Mouse (Mus musculus) fibroblast of lung, adult 2 months (primary cell): ENCODE data around the gene Kif2c.
"Not testable (repeated sequence)": the region's sequence is repeated elsewhere in the genome, so short reads cannot be mapped to it uniquely, and the experiment has no call there.

Source experiments
- DNase-seq: peaks from one replicate; pipeline ENCODE4 v3.0.0-alpha.2; 2011; ENCODE audit warnings: low read depth

Gene Kif2c

DNA sequence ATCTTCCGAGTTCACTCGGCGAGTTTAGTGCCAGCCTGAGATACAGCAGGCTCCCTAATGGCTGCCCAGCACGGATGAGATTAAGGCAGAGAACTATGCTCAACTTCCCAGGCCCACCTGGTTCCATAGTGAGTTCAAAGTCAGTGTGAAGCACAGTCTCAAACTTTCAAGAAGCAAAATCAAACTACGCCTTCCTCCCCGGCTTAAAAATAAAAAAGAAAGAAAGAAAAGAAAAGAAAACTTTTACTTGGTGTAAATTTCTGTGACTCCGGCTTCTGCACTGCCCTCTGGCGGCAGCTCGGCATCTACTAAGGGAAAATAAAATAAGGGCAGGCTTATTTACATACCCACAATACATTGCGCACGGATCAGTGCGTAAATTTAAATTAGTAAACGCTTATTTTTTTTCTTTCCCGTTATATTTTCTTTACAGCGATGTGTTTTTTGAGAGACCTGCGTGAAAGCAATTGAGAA, 7.0 kb upstream of the Kif2c start:
- DNase-seq, result peak; percentile 66

DNA sequence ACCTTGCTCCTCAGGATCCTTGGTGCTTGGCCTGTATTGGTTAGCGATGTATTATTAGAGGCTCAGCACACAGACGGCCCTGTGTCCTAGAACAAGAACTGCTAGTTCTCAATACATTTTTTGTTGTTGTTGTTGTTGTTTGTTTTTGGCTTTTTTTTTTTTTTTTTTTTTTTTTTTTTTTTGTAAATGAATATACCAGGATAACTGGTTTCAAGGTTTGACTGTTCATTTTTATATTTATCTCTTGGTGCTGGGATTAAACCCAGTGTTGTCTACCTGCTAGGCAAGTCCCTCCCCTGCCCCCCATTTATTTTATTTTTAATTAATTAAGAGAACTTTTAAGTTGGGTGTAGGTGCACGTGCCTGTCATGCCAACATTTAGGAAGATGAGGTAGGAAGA, 6.5 kb upstream of the Kif2c start:
- DNase-seq, result no peak

DNA sequence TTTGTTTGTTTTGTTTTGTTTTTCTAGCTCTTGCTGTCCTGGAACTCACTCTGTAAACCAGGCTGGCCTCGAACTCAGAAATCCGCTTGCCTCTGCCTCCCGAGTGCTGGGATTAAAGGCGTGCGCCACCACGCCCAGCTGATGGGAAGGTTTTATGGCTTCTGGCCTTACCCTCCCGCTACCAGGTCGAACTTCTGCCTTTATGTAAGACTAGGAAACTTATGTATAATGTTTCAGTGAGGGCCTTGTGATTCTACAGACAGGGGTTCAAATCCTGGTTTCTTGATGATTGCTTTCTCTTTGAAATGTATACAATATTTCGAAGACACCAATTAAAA, 289 bp upstream of the Kif2c start:
- not testable (repeated sequence) for DNase-seq

DNA sequence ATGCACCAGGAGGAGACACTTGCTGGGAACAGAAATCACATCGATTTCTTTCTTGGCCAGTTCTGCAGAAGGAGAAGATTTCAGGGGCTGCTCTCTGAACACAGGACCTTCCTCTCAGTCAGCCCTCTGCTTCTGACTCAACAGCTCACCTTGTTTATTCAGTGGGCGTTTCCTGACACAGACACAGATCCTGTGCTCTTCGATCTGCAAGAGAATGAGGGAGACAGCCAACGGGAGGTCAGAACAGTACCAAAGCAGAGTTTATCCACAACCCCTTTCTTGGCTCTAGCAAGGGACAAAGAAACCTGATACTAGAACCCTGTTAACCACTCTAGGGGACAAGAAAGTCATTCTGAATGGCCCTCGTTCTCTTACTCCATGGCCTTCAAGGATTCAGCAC, 12.5 kb downstream of the Kif2c start:
- no peak for DNase-seq

DNA sequence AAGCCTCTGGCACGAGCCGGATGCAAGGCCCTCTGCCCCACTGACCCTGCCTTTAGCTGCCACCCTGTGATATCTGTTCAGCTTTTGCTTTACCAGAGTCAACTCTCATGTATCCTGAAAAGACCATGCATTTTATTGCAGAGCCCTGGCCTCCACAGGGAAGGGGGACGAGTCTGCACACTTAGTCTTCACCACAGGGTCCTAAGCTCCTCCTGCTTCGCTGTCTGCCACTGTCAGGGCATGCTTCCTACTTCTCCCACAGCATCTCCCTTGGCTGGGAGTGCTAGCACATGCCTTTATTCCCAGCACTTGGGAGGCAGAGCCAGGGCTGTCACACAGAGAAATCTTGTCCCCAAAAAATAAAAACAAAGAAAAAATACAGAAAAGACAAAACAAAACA, 21.3 kb downstream of the Kif2c start:
- no peak for DNase-seq

DNA sequence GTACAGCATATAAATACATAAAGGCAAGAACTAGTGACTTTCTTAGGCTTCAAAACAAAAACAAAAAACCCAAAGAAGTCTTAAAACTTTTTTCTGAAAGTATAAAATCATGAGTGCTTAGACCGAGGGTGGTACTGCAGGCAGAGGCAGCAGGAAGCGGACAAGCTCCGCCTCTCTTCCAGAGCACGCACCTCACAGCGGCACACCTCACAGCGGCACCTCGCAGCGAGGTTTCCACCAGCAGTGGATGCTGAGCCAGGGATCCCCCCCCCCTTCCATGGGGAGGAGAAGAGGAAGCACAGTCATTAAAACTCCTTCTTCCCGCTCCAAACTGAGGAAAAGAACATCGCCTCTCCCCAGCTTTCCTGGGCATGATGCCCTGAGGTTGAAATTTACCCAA, 22.8 kb downstream of the Kif2c start:
- no peak for DNase-seq

DNA sequence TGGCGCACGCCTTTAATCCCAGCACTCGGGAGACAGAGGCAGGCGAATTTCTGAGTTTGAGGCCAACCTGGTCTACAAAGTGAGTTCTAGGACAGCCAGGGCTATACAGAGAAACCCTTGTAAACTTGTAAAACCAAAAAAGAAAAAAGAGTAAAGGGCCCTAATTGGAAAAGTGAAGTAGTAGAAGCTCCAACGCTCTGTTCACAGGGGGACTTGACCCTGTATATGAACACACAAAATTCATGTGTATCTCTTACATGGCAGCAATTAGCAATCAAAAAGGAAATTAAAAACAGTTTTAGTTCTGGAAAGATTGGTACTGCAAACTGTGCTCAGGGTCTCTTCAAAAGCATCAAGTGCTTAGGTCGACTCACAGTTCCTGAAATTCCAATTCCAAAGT, 26.1 kb downstream of the Kif2c start:
- DNase-seq, result no peak

DNA sequence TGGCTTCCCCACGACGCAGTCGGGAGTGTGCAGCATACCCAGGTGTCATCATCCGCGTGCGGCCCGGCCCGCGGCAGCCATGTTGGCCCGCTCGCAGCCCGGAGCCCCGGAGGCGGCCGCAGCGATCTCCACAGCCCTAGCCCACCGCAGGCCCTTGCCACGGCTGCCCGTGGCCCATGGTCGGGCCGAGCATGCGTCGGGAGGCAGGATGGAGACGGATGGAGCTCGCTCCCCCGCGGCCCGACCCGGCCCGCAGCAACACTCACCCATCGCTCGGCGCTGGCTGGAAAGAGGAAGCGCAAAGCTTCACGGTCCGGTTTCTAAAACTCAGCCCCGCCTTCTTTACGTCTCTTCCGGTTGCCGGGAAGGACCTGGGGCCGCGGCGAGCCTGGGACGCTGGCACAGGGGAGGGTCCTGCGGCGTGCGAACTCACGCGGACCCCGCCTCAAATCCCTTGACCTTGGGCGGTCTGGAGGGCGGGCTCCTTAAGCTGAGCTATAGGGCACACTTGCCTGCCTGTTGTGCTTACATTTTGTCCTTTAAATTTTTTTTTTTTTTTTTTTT, 26.6 kb downstream of the Kif2c start, which contains the start of gene Rps8:
TSS of gene Rps8 (minus strand) at position 452 of the 564 bp plus-strand sequence.
- DNase-seq, result peak; percentile 46

DNA sequence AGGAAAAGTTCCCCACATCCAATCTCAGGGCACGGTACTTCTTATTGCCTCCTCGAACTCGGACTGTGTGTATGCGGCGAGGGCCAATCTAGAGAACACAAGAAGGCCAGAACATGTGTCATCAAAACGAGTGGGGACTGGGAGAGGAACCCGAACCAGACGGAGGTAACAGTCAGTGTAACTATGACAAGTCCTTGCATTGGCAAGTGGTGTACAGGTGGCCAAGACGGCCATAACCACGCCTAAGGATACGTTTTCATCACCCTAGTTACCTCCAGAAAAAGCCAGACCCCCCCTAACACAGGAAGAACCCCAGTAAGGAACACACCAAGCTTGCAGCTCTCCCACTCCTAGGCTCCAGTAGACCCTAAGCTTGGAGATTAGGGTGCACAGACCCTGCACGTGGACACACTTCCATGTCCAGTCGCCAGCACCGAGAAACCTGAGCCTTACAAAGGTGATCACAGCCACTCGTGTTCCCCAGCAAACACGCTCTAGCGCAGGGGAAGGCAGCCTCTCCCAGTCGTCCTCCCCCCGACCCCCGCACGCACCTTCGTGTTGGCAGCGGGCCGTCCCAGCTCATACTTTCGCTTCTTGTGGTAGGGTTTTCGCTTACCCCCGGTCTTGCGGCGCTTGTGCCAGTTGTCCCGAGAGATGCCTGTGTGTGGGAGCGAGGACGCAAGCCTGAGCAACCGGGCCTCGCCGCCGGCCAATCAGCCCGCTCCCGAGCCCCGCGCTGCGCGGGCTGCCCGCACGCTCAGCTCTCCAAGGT, 27.2 kb downstream of the Kif2c start:
- no peak for DNase-seq

DNA sequence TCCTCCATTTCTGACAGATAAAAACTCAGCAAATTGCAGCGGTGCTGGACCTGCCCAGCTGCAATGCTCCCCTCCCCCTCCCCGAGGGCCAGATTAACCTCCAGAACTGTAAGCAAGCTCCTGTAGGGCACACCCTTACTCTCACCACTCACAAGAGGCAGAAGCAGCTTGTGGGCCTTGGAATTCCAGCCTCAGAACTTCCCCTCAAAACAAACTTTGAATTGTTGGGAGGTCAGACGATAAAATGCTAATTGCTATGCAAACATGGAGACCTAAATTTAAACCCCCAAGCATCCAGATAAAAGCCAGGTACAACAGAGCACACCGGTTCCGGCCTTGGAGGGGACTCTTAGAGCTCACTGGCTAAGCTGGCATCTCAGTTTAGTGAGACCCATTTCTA, 29.7 kb downstream of the Kif2c start:
- no peak for DNase-seq

DNA sequence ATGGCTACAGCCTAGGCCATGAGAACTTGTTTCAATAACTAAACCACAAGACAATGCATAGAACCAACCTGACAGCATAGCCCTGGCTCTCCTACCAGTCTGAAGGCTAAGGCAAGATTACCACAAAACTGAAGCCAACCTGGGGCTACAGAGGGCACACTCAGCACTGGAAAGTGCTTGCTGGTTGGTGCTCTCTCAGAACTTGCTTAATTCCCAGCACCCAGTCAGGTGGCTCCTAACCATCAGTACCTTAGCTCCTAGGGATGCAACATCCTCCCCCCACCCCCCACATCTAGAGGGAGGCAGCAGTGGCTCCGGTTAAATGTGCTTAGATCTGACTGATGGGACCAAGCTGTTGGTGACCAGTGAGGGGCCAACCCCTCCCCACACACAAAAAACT, 31.0 kb downstream of the Kif2c start:
- no peak for DNase-seq

DNA sequence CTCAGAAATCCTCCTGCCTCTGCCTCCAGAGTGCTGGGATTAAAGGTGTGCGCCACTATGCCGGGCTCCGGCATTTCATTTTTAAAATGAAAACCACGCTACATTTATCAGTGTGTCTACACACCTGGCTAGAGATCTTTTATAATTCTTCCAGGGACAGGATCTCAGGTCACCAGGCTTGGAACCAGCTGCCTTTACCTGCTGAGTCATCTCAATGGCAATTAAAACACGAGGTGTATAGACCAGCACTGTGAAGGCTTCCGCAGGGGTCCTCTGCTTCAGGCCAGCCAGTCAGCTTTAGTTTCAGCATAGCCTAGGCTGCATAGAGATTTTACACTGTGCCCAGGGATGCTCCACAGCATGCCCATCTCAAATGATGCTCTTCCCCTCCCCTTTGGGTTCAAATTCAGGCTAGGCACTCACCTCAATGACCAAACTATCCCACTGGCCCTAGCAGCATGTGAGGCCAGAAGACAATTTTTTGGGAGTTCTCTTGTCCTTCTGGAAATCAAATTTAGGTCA, 32.2 kb downstream of the Kif2c start:
- DNase-seq, result no peak

DNA sequence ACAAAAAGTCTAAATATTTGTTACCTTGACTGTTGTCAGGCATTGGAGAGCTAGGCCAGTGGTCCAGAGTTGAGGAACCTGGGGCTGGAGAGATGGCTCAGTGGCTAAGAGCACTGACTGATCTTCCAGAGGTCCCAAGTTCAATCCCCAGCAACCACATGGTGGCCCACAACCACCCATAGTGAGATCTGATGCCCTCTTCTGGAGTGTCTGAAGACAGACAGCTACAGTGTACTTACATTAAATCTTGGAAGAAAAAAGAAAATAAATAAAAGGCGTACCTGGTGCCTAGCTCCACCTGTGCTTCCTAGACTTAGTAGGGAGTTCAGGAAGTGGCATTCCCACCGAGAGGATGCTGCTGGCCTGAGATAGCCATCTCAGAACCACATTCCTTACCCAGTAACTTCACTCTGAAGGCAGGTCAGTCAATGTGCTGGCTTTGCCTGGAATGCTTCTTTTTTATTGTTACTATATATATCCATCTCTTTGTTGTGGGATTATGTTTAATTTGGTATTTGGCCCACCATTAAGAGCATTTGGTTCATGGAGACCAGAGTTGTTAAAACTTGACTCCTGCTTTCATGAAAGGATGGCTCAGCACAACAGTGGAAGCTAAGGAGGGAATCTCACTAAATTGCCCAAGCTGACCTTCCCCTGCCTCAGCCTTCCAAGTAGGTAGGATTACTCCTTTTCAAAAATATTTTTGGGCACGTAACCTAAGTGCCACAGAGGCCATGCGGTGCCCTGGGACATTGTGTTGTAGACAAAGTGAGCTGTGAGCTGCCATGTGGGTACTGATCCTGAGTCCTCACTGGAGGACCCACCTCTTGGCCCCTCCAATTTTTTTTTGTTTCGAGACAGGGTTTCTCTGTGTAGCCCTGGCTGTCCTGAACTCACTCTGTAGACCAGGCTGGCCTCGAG, 32.9 kb downstream of the Kif2c start:
- no peak for DNase-seq

DNA sequence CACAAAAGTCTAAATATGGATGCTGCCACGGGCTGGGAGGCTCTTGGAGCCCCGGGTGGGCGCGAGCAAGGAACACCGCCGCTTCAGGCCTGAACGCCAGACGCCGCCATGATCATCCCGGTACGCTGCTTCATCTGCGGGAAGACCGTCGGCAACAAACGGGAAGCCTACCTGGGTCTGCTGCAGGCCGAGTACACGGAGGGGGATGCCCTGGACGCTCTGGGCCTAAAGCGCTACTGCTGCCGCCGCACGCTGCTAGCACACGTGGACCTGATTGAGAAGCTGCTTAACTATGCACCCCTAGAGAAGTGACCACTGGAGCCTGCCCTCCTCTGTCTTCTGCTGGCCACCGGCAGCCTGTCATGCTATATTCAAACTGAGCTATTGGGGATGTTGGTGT, 33.6 kb downstream of the Kif2c start:
- DNase-seq, result no peak

DNA sequence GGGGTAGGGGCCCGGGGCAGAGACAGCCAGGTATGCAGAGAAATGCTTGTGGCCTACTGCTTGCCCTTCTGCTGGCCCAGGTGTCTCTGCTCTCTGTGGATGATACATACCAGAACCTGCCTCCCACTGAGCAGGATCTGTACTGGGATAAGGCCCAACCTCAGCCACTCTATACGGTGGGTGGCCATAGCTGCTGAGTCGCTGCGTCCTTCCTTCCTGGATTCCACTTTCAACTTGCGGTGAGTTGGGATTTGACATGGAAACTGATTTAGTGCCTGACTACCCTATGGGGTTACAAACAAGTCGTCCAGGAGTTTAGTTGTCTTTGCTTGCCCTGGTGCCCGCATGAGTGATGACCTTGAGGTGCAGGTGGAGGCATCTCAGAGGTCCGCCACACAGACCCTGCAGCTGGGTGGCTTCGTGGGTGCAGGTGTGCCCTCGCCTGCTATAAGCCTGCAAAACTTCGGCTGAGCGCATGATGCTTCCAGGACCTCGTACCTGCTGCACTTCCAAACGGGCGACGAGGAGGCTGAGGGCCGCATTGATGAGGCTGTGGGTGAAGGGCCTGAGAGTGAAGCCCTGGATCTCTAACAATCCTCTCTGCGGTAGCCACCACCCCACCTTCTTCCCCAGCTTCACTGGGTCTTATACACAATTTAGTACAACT, 34.3 kb downstream of the Kif2c start:
- no peak for DNase-seq

DNA sequence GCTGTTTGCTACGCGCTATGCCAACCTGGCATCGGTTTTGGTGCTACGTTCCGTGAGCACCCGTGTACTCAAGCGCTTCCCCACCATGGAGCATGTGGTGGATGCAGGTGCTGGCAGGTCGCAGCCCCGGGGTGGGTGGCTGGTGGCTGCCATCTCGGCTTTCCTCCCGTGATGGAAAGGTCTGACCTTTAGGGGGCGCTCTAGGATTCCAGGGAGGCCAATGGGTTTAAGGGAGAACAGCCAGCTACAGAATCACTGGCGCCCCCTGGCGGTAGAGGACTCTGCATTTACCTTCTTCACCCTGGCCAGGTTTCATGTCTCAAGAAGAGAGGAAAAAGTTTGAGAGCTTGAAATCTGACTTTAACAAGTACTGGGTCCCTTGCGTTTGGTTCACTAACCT, 36.3 kb downstream of the Kif2c start:
- peak; percentile 47 for DNase-seq

DNA sequence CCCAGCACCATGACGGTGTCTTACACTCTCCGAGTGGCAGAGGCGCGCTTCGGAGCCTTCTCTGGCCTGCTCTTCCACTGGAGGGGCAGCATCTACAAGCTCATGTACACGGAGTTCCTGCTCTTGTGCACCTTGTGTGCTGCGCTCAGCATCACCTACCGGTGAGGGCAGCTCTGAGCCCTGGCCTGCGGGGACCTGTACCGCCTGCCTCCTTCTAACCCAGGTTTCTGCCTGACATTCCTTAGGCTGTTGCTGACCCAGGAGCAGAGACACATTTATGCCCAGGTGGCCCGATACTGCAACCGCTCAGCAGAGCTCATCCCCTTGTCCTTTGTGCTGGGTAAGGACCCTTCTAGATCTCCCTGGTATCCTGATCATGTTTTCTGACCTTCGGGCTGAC, 37.2 kb downstream of the Kif2c start:
- no peak for DNase-seq

DNA sequence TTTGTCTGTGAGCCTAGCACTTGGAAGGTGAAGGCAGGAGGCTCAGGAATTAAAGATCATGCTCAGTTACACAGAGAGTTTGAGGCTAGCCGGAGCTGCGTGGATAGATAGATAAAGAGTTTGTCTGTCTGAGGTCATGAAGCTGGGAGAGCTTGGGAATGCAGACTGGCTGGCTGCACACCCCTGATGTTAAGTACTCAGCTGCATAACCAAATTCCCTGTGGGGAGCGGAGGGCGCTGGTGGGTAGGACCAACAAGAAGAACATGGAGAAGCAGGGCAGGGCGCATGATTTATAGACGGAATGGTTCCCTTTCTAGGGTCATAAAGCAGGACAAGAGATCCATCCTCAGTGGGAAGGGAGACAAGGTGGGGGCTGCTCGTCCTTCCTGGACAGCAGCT, 39.4 kb downstream of the Kif2c start:
- no peak for DNase-seq

DNA sequence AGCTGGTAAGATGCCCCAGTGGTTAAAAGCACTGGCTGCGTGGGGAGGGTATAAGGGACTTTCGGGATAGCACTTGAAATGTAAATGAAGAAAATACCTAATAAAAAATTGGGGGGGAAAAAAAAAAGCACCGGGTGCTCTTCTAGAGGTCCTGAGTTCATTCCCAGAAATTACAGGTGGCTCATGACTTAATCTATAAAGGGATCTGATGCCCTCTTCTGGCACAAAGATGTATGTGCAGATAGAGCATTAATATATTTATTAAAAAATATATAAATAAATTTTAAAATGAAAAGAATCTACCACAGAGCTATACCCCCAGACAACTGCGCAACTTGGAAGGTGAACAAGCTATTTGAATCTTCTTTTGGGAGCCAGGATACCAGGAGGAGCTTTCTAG, 41.8 kb downstream of the Kif2c start:
- no peak for DNase-seq

DNA sequence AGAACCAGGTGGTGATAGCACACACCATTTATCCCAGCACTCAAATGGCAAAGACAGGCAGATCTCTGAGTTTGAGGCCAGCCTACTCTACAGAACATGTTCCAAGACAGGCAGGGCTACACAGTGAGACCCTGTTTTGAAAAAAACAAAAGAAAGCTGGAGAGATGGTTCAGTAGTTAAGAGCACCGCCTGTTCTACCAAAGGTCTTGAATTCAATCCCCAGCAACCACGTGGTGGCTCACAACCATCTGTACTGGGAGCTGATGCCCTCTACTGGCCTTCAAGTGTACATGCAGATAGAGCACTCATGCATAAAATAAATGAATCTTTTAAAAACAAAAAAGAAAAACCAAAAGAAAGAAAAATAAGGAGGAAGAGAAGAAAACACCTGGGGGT, 43.2 kb downstream of the Kif2c start:
- DNase-seq, result no peak

DNA sequence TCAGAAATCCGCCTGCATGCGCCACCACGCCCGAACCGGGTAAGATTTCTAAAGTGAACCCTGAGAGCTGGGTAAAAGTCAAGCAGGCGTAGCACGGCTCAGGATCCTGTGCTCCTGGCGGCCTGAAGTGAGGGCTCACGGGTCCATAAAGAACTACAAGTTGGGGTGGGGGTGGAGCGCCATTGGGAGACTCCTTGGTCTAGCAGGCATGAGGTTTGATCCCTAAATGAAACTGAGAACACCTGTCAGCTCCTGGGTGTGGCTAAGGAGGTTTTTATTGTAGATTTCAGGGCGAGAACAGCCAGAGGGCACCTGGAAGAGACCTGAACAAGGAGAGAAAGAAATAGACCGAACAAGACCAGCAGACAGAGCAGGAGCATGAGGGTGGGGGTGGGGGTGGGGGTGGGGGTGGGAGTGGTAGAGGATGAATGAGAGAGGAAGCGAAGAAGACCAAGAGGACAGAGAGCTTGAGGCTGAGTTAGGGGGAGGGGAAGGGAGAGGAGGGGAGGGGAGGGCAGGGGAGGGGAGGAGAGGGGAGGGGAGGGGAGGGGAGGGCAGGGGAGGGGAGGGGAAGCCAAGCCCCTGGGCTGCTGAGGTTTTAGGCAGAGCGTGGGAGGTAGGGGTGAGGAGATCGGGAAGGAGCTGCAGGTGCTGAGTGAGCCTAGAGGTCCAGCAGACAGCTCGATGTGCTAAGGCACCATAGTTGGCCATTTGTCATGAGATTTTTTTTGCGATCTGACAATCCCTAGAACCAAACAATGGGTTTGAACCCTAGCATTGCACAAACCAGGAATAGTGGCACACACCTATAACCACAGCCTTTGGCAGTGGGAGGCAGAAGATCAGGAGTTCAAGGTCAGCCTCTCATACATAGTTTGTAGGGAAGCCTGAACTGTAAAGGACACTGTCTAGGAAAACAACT, 43.9 kb downstream of the Kif2c start:
- no peak for DNase-seq
